Comparison of ENCODE assay signal across 21 mouse cellular contexts in genomic region chr13:96730116-96730515, GRCm38 (mm10). TPM values are rescaled to one million over a fixed set of nuclear protein-coding genes. Genes with fewer than 3 reads are reported as not detected.
"Had no signal": no experiment of that assay in that cellular context is flagged by ENCODE, and none has a peak within 500 bp of the region (broad histone marks: within the 10 kb centered on the region; RNA-seq: fewer than 3 reads in every experiment).

No protein-coding gene starts in this region.

- DNase-seq: lung, adult 2 months; lung, postnatal 14 days; lung, postnatal 36 days; retina, postnatal 1 day; right cerebral cortex, adult 18-20 months; right cerebral cortex, postnatal 14 days; thymus, adult 2 months; thymus, postnatal 25 days; thymus, postnatal 4 days had no signal

RNA-seq across cellular contexts. Expression of gene Ankrd31, which starts 18.0 kb away (rescaled TPM):
- total RNA-seq: megakaryocyte progenitor cell, adult 5-6 weeks; monocyte, adult 5-6 weeks; neutrophil, adult 5-6 weeks had no signal
- polyA plus RNA-seq: lung, adult 2 months; lung, embryonic 15.5 days; lung, postnatal 0 days; macrophage; neural tube, embryonic 12.5 days; neural tube, embryonic 14.5 days; spleen, adult 2 months; stomach, embryonic 15.5 days; stomach, postnatal 0 days; thymus, adult 2 months; urinary bladder, adult 2 months had no signal
